Mouse (Mus musculus) gastrocnemius, postnatal 36 days (tissue): ENCODE results near the gene Marveld3. TPM values are rescaled to one million over a fixed set of nuclear protein-coding genes. Genes with fewer than 3 reads are reported as not detected.

Source experiments
- DNase-seq, 2 experiments: peaks; one replicate each; pipeline ENCODE4 v3.0.0; 2022
- intact Hi-C: fragments of 180-260 bp; cut with DNase I; formaldehyde crosslinking; loops from one replicate; pipeline ENCODE4 v1.15.1; 2025
- total RNA-seq, 2 experiments: library from RNA; stranded (reverse); gene quantifications; 2 replicates each; pipeline ENCODE4 v1.2.3; 2021

The Marveld3 gene
- total RNA-seq, 2 experiments from 2014 or later = not detected

DNA sequence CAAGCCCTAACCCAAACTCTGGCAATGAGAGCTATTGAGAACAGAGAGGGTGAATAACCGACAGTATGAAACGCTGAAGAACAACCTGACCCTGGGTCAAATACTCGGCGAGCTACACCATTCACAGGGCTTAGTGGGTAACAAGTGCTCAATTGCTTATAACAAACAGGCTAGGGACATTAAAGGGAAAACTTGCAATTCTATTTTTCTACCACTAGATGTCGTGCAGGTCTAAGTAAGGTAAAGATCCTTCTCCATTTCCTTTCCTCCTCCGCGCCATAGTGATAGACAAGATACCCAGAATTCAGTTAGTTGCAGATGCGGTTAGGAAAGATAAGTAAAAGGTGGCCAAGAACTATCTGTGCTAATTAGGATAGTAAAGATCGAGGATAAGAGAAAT, 8.3 kb upstream of the Marveld3 start:
- intact Hi-C loops = no loop called here
- DNase-seq = no peak

DNA sequence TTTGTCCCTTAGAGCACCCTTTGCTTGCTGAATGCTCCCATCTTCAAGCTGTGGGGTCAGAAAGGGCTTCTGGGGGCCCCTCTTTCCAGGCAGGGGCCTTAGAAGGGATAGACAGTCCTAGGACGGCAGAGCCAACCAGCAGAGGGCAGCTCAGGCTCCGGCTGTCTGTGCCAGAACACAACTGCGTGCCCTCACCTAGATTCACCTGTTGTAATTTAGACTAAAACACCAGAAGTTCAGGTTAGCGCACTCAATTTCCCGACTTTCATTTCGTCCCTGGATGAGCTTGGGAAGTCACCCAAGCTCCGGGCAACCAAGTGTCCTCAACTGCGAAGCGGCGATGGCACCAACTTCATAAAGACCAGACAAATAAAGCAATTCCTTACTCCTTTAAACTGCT, 6.8 kb upstream of the Marveld3 start:
- intact Hi-C loops = no loop called here
- DNase-seq = no peak

DNA sequence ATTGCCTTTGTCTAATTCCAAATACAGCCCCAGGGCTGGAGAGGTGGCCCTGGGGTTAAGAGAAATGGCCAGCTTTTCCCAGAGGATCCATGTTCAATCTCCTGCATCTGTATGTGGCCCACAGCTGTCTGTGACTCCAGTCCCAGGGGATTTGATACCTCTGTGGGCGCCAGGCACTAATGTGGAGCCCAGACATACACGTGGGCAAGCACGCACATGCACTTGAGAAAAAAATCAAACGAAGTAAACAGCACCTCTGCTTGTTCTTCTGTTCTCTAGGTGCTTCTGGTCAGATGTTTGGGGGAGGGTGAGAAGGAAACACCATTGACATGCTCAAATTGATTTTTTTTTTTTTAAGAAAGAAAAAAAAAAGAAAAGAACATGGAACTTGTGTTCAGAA, 2.1 kb upstream of the Marveld3 start:
- intact Hi-C loops = no loop called here
- DNase-seq = no peak

- DNase-seq = no peak
- intact Hi-C loops = no loop called here
Observed at GRCm38 (mm10) chr8:109963421-109963820, 1.4 kb upstream of the Marveld3 start.

GRCm38 (mm10) chr8:109962896-109963295, 893 bp upstream of the Marveld3 start:
- intact Hi-C loops = no loop called here

GRCm38 (mm10) chr8:109959112-109959511, 2.9 kb downstream of the Marveld3 start:
- no peak for DNase-seq
- intact Hi-C loops = no loop called here

More at GRCm38 (mm10) chr8:109962896-109963295, 893 bp upstream of the Marveld3 start:
- DNase-seq = no peak

DNA sequence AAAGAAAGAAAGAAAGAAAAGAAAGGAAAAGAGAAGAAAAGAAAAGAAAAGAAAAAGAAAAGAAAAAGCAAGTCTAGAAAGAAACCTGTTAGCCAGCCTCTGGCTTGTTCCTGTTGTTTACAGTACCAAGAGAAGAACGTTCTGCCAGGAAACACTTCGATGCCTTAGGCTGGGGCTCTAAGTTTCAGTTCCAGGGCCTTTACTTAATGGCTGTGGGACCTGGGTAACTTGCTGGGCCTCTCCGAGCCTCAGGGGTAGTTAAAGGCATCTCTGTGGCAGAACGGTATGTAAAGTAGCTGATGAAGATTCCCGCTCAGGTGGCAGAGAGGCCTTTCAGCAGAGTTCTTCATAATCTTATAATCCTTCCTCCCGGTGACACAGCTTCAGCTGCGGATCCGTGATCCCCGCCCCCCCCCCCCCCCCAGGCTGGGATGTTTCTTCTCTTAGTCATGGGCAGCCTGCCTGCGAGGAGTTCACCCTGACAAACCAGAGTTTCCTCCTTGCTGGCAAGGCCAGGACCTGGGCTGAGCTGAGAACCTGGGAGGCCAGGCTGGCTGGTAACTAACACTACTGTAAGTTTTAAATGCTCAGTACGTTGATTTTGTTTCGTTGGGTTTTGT, 3.9 kb downstream of the Marveld3 start:
- intact Hi-C loops = no loop called here

DNA sequence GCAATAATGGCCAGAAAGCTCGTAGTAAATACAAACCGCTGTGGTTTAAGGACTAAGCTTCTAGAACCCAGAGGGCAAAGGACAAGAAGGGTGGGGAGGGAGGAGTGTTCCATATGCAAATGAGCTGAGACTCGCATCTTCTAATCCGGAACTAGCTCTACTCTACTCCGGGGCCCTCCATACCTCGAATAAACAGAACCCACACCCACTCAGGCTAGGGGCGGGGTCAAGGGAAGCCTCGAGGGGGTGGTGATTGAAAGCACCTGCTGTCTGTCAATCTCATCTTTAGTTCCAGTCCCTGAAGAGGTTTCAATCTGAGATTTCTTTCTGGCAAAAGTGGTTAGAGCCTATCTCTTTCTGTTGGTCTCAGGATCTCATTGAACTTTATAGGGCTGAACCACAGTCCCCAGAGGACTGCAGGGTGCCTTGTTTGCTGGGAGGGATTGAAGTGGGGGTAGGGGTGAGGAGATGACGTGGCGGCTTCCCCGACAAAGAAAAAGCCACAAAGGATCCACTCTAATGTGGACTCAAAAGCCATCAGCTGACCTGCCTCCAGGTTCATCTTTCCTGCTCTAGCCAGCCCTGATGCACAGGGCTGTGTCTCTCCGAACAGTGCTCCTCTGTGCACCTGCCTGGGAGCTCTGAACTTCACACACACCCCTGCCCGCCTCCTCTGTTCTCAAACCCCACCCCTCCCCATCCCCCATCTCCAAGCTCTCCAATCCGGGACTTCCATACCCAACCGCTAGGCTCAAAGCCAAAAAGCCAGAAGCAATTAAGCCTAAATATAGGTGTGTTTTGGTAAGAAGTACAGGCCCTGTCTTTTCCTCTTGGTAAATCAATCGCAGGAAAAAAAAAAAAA, 4.6 kb downstream of the Marveld3 start:
- intact Hi-C loops = no loop called here
- no peak for DNase-seq

More for the DNA sequence above, 3.9 kb downstream of the Marveld3 start:
- no peak for DNase-seq

- no peak for DNase-seq
- intact Hi-C loops = no loop called here
Observed at GRCm38 (mm10) chr8:109954486-109954948, 7.5 kb downstream of the Marveld3 start.

DNA sequence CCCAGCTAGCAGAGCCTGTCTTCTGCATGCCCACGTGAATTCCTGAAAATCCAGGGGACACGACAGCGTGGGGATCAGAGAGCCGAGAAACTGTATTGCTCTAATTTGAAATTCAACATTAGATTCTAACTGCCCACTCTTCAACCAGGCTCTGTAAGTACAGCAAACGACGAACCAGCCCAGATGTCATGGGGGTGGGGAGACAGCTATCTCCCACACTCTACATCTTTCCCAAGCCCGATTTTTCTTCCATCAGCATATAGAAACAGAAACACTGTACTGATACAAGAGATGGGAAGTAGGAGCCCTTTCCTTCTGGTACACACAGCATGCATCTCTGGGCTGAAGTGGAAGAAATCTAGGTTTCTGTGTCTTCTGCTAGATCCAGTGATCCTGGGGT, 9.8 kb downstream of the Marveld3 start:
- intact Hi-C loops = no loop called here

DNA sequence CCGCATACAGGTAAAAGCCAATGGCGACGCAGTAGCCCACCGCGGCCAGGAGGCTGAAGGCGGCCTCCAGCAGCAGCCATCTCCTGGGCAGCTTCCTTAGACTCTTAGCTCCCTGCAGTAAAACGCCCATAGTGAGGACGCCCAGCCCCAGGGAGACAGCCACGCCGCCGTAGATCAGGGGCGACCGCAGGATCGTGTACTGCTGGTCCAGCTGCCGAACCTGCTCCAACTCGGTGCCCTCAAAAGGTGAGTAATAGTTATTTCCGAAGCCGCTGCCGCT, 13.8 kb downstream of the Marveld3 start:
- intact Hi-C loops = no loop called here
- DNase-seq = no peak

More for the DNA sequence above, 9.8 kb downstream of the Marveld3 start:
- no peak for DNase-seq

DNA sequence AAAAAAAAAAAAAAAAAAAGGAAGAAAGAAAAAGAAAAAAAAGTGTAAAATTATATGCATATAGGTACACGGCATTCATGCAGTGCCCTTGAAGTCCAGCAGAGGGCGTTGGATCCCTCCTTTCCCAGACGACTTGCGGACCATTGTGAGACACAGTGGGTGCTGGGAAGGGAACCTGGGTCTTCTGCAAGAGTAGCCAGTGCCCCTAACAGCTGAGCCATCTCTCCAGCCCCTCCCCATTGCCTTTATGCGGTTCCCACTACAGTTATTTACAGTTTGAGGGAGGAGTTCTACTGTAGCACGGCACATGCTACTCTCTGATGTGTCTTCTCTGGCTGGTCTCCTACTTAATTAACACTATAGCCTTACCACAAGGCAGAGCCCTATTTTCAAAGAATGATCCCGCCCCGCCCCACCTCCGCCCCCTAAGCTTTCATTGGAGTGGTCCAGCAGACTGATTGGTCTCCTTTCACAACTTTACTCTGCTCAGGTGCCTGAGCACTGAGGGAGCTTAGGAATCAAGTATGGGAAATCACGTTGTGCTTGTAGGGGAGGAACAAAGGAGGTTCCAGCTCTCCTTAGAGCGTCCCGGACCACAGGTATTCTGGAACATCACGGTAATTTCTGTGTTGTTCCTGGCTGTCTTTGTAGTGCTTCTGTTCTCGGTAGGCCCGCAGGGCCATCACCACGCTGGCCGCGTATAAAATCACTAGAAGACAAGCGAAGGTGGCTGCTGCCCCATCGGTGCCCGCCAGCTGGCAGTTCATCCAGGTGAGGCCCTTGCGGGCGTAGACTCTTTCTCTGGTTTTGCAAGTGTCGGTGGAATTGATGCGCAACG, 14.3 kb downstream of the Marveld3 start:
- intact Hi-C loops = no loop called here

GRCm38 (mm10) chr8:109946272-109946671, 15.7 kb downstream of the Marveld3 start:
- DNase-seq = no peak
- intact Hi-C loops = no loop called here

More for the DNA sequence above, 14.3 kb downstream of the Marveld3 start:
- DNase-seq = no peak

DNA sequence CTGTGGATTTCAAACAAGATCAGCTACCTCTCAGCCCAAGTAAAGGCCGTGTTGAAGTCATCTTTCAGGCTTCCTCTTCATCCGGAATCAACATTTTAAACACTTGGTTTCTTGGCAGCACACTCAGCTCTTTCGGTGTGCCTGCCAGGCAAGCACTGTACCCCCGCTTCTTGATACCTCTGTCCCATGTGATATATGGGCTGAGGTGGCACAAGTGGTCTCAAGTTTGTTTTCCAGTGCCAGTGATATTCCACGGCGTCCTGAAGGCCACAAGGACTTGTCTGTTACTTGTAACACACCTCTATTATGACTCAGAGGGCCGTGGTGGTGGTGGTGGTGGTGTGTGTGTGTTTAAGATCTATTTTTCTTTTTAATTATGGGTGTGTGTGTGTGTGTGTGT, 16.3 kb downstream of the Marveld3 start:
- DNase-seq = no peak
- intact Hi-C loops = no loop called here

DNA sequence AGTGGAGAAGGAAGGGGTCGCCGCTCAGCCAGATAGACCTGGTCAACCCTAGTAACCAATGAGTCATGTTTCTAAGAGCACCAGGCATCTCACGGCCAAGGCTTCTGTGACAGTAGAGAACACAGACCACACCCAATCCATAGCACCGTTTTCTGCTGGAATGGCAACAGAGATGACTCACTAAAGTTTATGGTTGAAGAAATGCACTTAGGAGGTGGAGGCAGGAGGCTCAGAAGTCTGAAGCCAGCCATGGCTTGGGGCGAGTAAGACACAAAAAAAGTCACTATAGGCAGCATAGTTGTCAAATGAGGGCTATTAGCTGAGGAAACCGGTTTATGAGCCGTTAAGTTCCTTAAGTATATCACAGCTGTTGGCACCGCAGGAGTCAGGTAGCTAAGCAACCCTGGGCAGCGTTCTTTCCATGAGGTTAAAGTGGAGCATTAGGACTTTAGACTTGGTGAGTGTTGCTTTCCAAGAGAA, 16.8 kb downstream of the Marveld3 start:
- no peak for DNase-seq
- intact Hi-C loops = no loop called here

- DNase-seq = no peak
- intact Hi-C loops = no loop called here
Observed at GRCm38 (mm10) chr8:109941606-109942360, 20.2 kb downstream of the Marveld3 start.

- intact Hi-C loops = no loop called here
- no peak for DNase-seq
Observed at GRCm38 (mm10) chr8:109920406-109921390, 41.3 kb downstream of the Marveld3 start.

- peak; percentile 24 to 27 for DNase-seq
- intact Hi-C loops = no loop called here
Observed at GRCm38 (mm10) chr8:109917277-109917676, 44.7 kb downstream of the Marveld3 start.

DNA sequence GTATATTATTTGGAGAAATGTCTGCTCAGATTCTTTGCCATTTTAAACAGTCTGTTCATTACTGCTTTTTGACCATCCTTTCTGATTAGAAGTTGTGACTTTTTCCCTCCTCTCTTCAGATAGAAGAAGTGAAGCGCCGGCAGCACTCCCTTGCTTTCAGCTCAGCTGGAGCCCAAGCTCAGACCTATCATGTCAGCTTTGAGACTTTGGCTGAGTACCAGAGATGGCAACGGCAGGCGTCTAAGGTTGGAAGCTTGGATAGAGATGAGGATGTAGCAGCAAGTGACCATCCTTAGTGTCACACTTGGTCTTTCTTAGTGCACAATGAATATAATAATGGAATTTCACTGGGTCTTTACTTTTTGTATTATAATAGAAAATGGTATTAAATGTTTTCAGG, 54.6 kb downstream of the Marveld3 start:
- intact Hi-C loops = no loop called here
- DNase-seq = no peak
